Mouse (Mus musculus) ES-Bruce4 (cell line): ENCODE measurements around the gene Cep72. TPM values are rescaled to one million over a fixed set of nuclear protein-coding genes. Genes with fewer than 3 reads are reported as not detected.

Experiments
- H3K27ac ChIP-seq: 2 replicates; pipeline ENCODE4 v1.5.1; 2012; ENCODE audit warnings: low read length, inconsistent platforms; ENCODE audit not compliant: insufficient read depth
- H3K27me3 ChIP-seq: 2 replicates; pipeline ENCODE4 v1.6.1; 2012; ENCODE audit warnings: mild to moderate bottlenecking, low read length, inconsistent platforms; ENCODE audit not compliant: control insufficient read depth, poor library complexity, insufficient read depth, severe bottlenecking
- H3K36me3 ChIP-seq: 2 replicates; pipeline ENCODE4 v1.6.1; 2012; ENCODE audit warnings: inconsistent platforms, mild to moderate bottlenecking, low read length, moderate library complexity; ENCODE audit not compliant: control insufficient read depth, poor library complexity, insufficient read depth, severe bottlenecking
- H3K4me1 ChIP-seq: one replicate; pipeline ENCODE4 v1.8.1; 2011; ENCODE audit warnings: low read length; ENCODE audit not compliant: control insufficient read depth, insufficient read depth
- H3K4me3 ChIP-seq: 2 replicates; pipeline ENCODE4 v1.5.1; 2011; ENCODE audit warnings: low read depth, mild to moderate bottlenecking, low read length
- H3K9ac ChIP-seq: 2 replicates; pipeline ENCODE4 v1.6.1; 2012; ENCODE audit warnings: low read depth, mild to moderate bottlenecking, inconsistent platforms; ENCODE audit not compliant: poor library complexity, severe bottlenecking
- H3K9me3 ChIP-seq: replicated peaks from 2 replicates; pipeline ENCODE4 v1.6.1; 2012; ENCODE audit warnings: mild to moderate bottlenecking, low read length, inconsistent platforms; ENCODE audit not compliant: control insufficient read depth, poor library complexity, insufficient read depth, severe bottlenecking
- CTCF ChIP-seq: IDR thresholded peaks from one replicate; pipeline ENCODE4 v1.8.1; 2011; ENCODE audit warnings: low read depth, low read length
- EP300 ChIP-seq: IDR thresholded peaks from 2 replicates; pipeline ENCODE4 v1.6.1; 2011; ENCODE audit warnings: low read depth, low read length; ENCODE audit not compliant: insufficient read depth
- POLR2A ChIP-seq: IDR thresholded peaks from one replicate; pipeline ENCODE4 v1.8.1; 2011; ENCODE audit warnings: low read length; ENCODE audit not compliant: insufficient read depth
- polyA plus RNA-seq: library from polyadenylated mRNA; stranded (reverse); fragments of >200 nt; gene quantifications from 2 replicates; pipeline ENCODE4 v1.2.4, GENCODE M21; 2011; ENCODE audit warnings: low read depth; ENCODE audit not compliant: missing spikeins, insufficient read depth, insufficient read length

Cep72 gene
- polyA plus RNA-seq, 1 experiment: 39.8 TPM

GRCm38 (mm10) chr13:74035776-74036175, 26.3 kb downstream of the Cep72 start:
- H3K4me1 ChIP-seq: no peaks in the 10 kb centered on the region
- H3K27ac ChIP-seq: no peak overlapping the region
- no peak for TF ChIP-seq POLR2A
- TF ChIP-seq EP300: no peak
- no peak for TF ChIP-seq CTCF
- peaks cover 5% of the 10 kb centered on the region for H3K36me3 ChIP-seq
- H3K9me3 ChIP-seq: no peaks in the 10 kb centered on the region
- H3K27me3 ChIP-seq: no peaks in the 10 kb centered on the region
- H3K9ac ChIP-seq: no peak overlapping the region
- H3K4me3 ChIP-seq: no peak overlapping the region

DNA sequence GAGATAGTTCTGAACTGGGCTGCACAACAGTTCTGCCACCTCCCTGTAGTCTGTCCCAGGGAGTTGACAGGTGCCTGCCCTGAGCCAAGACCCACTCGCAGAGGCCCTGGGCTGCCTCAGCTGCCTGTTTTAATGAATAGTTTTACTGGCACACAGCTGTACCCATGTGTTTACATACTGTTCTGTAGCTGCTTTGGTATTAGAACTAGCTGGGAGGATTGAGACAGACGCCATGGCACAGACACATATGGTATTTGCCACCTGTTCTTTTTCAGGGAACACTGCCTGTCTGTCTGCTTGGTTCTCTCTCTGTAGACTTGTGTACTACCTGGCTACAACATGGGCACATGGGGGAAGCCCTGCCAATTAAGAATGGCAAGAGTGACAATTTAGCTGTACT, 27.3 kb downstream of the Cep72 start:
- TF ChIP-seq CTCF: no peak
- no peak for TF ChIP-seq POLR2A
- TF ChIP-seq EP300: no peak
- H3K4me1 ChIP-seq: no peaks in the 10 kb centered on the region
- H3K9me3 ChIP-seq: no peaks in the 10 kb centered on the region

DNA sequence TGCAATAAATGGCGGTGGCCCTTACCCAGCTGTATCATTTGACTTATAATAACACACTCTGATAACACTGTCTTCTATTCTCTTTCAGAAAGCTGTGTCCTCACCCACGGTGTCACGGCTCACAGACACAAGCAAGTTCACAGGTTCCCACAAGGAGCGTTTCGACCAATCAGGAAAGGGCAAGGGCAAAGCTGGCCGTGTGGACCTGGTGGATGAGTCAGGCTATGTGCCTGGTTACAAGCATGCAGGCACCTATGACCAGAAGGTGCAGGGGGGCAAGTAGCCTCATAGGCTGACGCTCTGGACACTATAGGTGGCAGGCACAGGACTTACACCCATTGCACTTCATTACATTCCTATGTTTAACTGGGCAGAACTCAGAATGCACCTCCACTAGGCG, 31.0 kb downstream of the Cep72 start:
- no peak overlapping the region for H3K9ac ChIP-seq
- no peaks in the 10 kb centered on the region for H3K36me3 ChIP-seq
- no peak overlapping the region for H3K27ac ChIP-seq
- TF ChIP-seq CTCF (no peak), POLR2A (no peak), EP300 (no peak)
- no peaks in the 10 kb centered on the region for H3K9me3 ChIP-seq
- H3K4me3 ChIP-seq: no peak overlapping the region
- H3K27me3 ChIP-seq: no peaks in the 10 kb centered on the region
- H3K4me1 ChIP-seq: no peaks in the 10 kb centered on the region

More for the DNA sequence above, 27.3 kb downstream of the Cep72 start:
- H3K27ac ChIP-seq: no peak overlapping the region
- no peaks in the 10 kb centered on the region for H3K36me3 ChIP-seq
- no peak overlapping the region for H3K9ac ChIP-seq
- H3K27me3 ChIP-seq: no peaks in the 10 kb centered on the region
- H3K4me3 ChIP-seq: no peak overlapping the region

GRCm38 (mm10) chr13:74030691-74031090, 31.4 kb downstream of the Cep72 start:
- no peak for TF ChIP-seq POLR2A
- TF ChIP-seq EP300: no peak
- TF ChIP-seq CTCF: no peak
- no peaks in the 10 kb centered on the region for H3K36me3 ChIP-seq

GRCm38 (mm10) chr13:74029013-74029412, 33.1 kb downstream of the Cep72 start:
- H3K9me3 ChIP-seq: no peaks in the 10 kb centered on the region
- no peak overlapping the region for H3K4me3 ChIP-seq
- TF ChIP-seq EP300 (no peak), POLR2A (no peak), CTCF (no peak)
- H3K4me1 ChIP-seq: no peaks in the 10 kb centered on the region
- no peak overlapping the region for H3K9ac ChIP-seq
- H3K27me3 ChIP-seq: no peaks in the 10 kb centered on the region
- H3K27ac ChIP-seq: no peak overlapping the region
- H3K36me3 ChIP-seq: no peaks in the 10 kb centered on the region

More at GRCm38 (mm10) chr13:74030691-74031090, 31.4 kb downstream of the Cep72 start:
- Histone ChIP-seq H3K27ac (no peak overlapping the region), H3K4me1 (no peaks in the 10 kb centered on the region), H3K27me3 (no peaks in the 10 kb centered on the region), H3K9ac (no peak overlapping the region), H3K4me3 (no peak overlapping the region), H3K9me3 (no peaks in the 10 kb centered on the region)

DNA sequence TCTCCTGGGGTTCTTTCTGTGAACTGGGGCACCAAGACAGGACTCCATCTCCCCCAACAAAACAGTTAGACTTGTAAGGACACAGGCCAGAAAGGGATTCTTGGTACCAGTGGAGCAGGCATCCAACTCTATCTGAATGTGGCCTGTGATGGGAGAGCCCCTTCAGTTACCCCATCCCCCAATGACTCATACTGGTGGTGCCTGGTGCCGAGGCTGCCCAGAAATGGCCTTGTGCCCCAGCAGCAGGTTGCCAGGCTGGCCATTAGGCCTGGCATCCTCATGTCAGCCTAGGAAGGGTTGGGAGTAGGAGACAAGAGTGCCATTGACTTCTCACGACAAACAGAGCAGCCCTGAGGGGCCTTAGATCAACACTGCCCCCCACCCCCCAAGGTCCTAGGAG, 34.0 kb downstream of the Cep72 start:
- H3K9me3 ChIP-seq: no peaks in the 10 kb centered on the region
- no peak overlapping the region for H3K4me3 ChIP-seq
- TF ChIP-seq CTCF: no peak
- TF ChIP-seq POLR2A: no peak
- TF ChIP-seq EP300: no peak
- H3K9ac ChIP-seq: no peak overlapping the region
- no peaks in the 10 kb centered on the region for H3K4me1 ChIP-seq
- no peaks in the 10 kb centered on the region for H3K27me3 ChIP-seq
- no peak overlapping the region for H3K27ac ChIP-seq
- H3K36me3 ChIP-seq: no peaks in the 10 kb centered on the region
